Mouse (Mus musculus): ENCODE results near the gene Sars2. TPM values are rescaled to one million over a fixed set of nuclear protein-coding genes. Genes with fewer than 3 reads are reported as not detected.

The Sars2 gene
- polyA plus RNA-seq, 1 experiment from 2014 or later = 7.0 TPM

GRCm38 (mm10) chr7:28735701-28736100, 6.1 kb upstream of the Sars2 start:
- DNase-seq (ENCODE audit: low spot score) (peak; percentile 43), ATAC-seq (no peak)
- Histone ChIP-seq H3K4me2 (replicated peaks; ENCODE audit: low read depth, low read length) (no peak overlapping the region), H3K36me3 (ENCODE audit: insufficient read depth, low read length) (no peaks in the 10 kb centered on the region; the same call in 1 of the 2 replicates), H3K9me3 (ENCODE audit: low read length) (no peaks in the 10 kb centered on the region; the same call in 1 of the 2 replicates), H3K27me3 (replicated peaks; ENCODE audit: insufficient read depth, low read length) (no peaks in the 10 kb centered on the region), H3K4me3 (ENCODE audit: low read depth, low read length) (no peak overlapping the region), H3K27ac (ENCODE audit: low read length) (no peak overlapping the region), H3K4me1 (ENCODE audit: insufficient read depth, low read depth, low read length) (peaks cover 3% of the 10 kb centered on the region; the same call in 1 of the 2 replicates), H3K9ac (replicated peaks; ENCODE audit: low read depth) (no peak overlapping the region)
- TF ChIP-seq EP300 (IDR thresholded peaks at IDR 0.05) = no peak
- TF ChIP-seq CTCF (IDR thresholded peaks at IDR 0.05) = no peak
- 68% methylated on average over 6 of the region's 6 CpGs for WGBS

- Histone ChIP-seq H3K27me3 (replicated peaks; ENCODE audit: insufficient read depth, low read length) (no peaks in the 10 kb centered on the region), H3K36me3 (ENCODE audit: insufficient read depth, low read length) (no peaks in the 10 kb centered on the region; the same call in 1 of the 2 replicates), H3K4me3 (ENCODE audit: low read depth, low read length) (no peak overlapping the region), H3K9me3 (ENCODE audit: low read length) (no peaks in the 10 kb centered on the region), H3K27ac (ENCODE audit: low read length) (no peak overlapping the region), H3K4me2 (replicated peaks; ENCODE audit: low read depth, low read length) (no peak overlapping the region), H3K4me1 (ENCODE audit: insufficient read depth, low read depth, low read length) (peaks cover 4% of the 10 kb centered on the region), H3K9ac (replicated peaks; ENCODE audit: low read depth) (no peak overlapping the region)
- no peak for ATAC-seq
- DNase-seq (ENCODE audit: low spot score) = no peak
- TF ChIP-seq CTCF (IDR thresholded peaks at IDR 0.05) (no peak), EP300 (IDR thresholded peaks at IDR 0.05) (no peak)
- 95% methylated on average over 21 of the region's 21 CpGs for WGBS
Observed at GRCm38 (mm10) chr7:28739829-28740228, 2.0 kb upstream of the Sars2 start.

DNA sequence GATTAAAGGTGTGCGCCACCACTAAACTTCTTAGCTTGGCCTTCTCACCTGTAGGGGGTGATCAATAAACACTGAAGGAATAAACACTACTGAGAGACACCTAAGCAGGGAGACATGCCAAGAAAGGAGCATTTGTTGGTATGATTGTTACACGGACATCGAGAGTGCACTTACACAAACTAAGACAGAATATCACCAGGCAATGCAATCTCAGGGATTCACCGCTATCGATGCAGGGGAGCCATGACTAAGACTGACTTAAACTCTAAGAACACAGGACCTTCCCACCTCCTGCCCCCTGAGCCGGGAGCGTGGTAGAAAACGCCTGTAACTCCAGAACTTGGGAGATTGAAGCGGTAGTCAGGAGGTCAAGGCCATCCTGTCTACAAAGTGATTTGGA, 843 bp upstream of the Sars2 start:
- H3K36me3 ChIP-seq (ENCODE audit: insufficient read depth, low read length) = no peaks in the 10 kb centered on the region; the same call in 1 of the 2 replicates
- ATAC-seq (no peak), DNase-seq (ENCODE audit: low spot score) (no peak)
- WGBS = 31% methylated on average over 9 of the region's 9 CpGs
- no peaks in the 10 kb centered on the region for H3K9me3 ChIP-seq (ENCODE audit: low read length)
- no peak for TF ChIP-seq EP300 (IDR thresholded peaks at IDR 0.05)
- no peak for TF ChIP-seq CTCF (IDR thresholded peaks at IDR 0.05)
- peak overlapping the region; percentile 77 for H3K4me2 ChIP-seq (replicated peaks; ENCODE audit: low read depth, low read length)
- H3K4me1 ChIP-seq (ENCODE audit: insufficient read depth, low read depth, low read length) = peaks cover 4% of the 10 kb centered on the region
- peak overlapping the region; percentile 78 for H3K9ac ChIP-seq (replicated peaks; ENCODE audit: low read depth)
- H3K27ac ChIP-seq (ENCODE audit: low read length) = peak overlapping the region; percentile 86; the same call in 1 of the 2 replicates
- H3K4me3 ChIP-seq (ENCODE audit: low read depth, low read length) = peak overlapping the region; percentile 87
- H3K27me3 ChIP-seq (replicated peaks; ENCODE audit: insufficient read depth, low read length) = no peaks in the 10 kb centered on the region

GRCm38 (mm10) chr7:28741368-28741708, 454 bp upstream of the Sars2 start:
- H3K9ac ChIP-seq (replicated peaks; ENCODE audit: low read depth) = peak overlapping the region; percentile 78
- DNase-seq (ENCODE audit: low spot score) (peak; percentile 8), ATAC-seq (peak; percentile 10)
- H3K4me1 ChIP-seq (ENCODE audit: insufficient read depth, low read depth, low read length) = peaks cover 4% of the 10 kb centered on the region
- TF ChIP-seq EP300 (IDR thresholded peaks at IDR 0.05) = no peak
- no peak for TF ChIP-seq CTCF (IDR thresholded peaks at IDR 0.05)
- 2% methylated on average over 13 of the region's 13 CpGs for WGBS
- H3K4me3 ChIP-seq (ENCODE audit: low read depth, low read length) = peak overlapping the region; percentile 87
- H3K27me3 ChIP-seq (replicated peaks; ENCODE audit: insufficient read depth, low read length) = no peaks in the 10 kb centered on the region
- peak overlapping the region; percentile 77 for H3K4me2 ChIP-seq (replicated peaks; ENCODE audit: low read depth, low read length)
- H3K9me3 ChIP-seq (ENCODE audit: low read length) = no peaks in the 10 kb centered on the region
- peak overlapping the region; percentile 86 for H3K27ac ChIP-seq (ENCODE audit: low read length)
- no peaks in the 10 kb centered on the region; the same call in 1 of the 2 replicates for H3K36me3 ChIP-seq (ENCODE audit: insufficient read depth, low read length)

DNA sequence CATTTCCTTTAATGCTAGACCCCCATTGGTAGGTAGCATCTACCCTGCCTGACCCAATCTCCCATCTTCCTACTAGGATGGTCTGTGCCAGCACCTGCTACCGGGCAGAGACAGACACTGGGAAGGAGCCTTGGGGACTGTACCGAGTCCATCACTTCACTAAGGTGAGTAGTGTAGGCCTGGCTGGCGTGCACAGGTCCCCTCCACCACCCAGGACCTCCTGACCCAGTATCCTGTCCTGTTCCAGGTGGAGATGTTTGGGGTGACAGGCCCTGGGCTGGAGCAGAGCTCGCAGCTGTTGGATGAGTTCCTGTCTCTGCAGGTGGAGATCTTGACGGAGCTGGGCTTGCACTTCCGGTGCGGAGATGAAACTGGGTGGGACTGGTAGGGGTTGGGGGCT, 8.1 kb downstream of the Sars2 start:
- H3K36me3 ChIP-seq (ENCODE audit: insufficient read depth, low read length) = no peaks in the 10 kb centered on the region
- TF ChIP-seq CTCF (IDR thresholded peaks at IDR 0.05) (no peak), EP300 (IDR thresholded peaks at IDR 0.05) (no peak)

GRCm38 (mm10) chr7:28756079-28756478, 14.3 kb downstream of the Sars2 start, which contains the start of gene Ccer2:
Gene Ccer2, plus strand, starts transcription at chr7:28756174.
- Histone ChIP-seq H3K27ac (ENCODE audit: low read length) (no peak within 1 kb of the TSS), H3K4me3 (ENCODE audit: low read depth, low read length) (no peak within 1 kb of the TSS), H3K36me3 (ENCODE audit: insufficient read depth, low read length) (peaks cover 13% of the 10 kb centered on the region; the same call in 1 of the 2 replicates), H3K9ac (replicated peaks; ENCODE audit: low read depth) (no peak within 1 kb of the TSS), H3K4me2 (replicated peaks; ENCODE audit: low read depth, low read length) (0 out of 2 replicates have a peak within 1 kb of the TSS, but pooled peaks have one; percentile 22), H3K4me1 (ENCODE audit: insufficient read depth, low read depth, low read length) (no peaks in the 10 kb centered on the region), H3K9me3 (ENCODE audit: low read length) (no peaks in the 10 kb centered on the region), H3K27me3 (replicated peaks; ENCODE audit: insufficient read depth, low read length) (0 out of 2 replicates have a peak, but pooled peaks cover 7% of the 10 kb centered on the region)
- 3% methylated on average over 12 of the region's 17 CpGs for WGBS
- DNase-seq (ENCODE audit: low spot score) = no peak
- TF ChIP-seq CTCF (IDR thresholded peaks at IDR 0.05) (no peak), EP300 (IDR thresholded peaks at IDR 0.05) (no peak)
- ATAC-seq = peak; percentile 18

More for the DNA sequence above, 8.1 kb downstream of the Sars2 start:
- H3K4me2 ChIP-seq (replicated peaks; ENCODE audit: low read depth, low read length) = no peak overlapping the region
- no peaks in the 10 kb centered on the region for H3K4me1 ChIP-seq (ENCODE audit: insufficient read depth, low read depth, low read length)
- no peaks in the 10 kb centered on the region for H3K27me3 ChIP-seq (replicated peaks; ENCODE audit: insufficient read depth, low read length)
- H3K4me3 ChIP-seq (ENCODE audit: low read depth, low read length) = no peak overlapping the region
- no peak for DNase-seq (ENCODE audit: low spot score)
- no peak overlapping the region for H3K9ac ChIP-seq (replicated peaks; ENCODE audit: low read depth)
- no peak overlapping the region for H3K27ac ChIP-seq (ENCODE audit: low read length)
- WGBS = 91% methylated on average over 7 of the region's 7 CpGs
- no peak for ATAC-seq
- no peaks in the 10 kb centered on the region for H3K9me3 ChIP-seq (ENCODE audit: low read length)
